Mouse (Mus musculus): Measurements from ENCODE around the gene Msx2. TPM values are rescaled to one million over a fixed set of nuclear protein-coding genes. Genes with fewer than 3 reads are reported as not detected.

Gene Msx2
- polyA plus RNA-seq, 1 experiment = 0.66 TPM

DNA sequence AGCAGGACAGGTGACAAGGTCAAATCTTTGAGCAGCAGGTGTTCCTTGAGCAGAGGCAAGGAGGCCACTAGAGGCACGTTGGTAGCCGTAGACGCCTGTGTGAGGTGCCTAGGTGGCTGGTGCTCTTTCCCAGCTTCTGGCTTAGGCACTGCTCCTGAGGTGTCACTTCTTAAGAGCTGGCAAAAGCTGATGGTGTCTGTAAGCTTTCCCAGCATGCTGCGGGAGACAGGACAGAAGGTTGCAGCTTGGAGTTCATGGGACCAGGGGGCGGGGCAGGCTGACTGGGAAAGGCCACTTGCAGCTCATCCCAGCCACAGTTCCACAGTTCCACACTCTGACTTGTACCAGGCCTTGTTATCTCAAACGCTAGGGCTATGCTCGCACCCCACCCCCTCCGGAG is 53.2 kb downstream of the Msx2 start:
- no peak for DNase-seq (ENCODE audit: extremely low spot score in 1 of 2, low spot score in 1 of 2)

DNA sequence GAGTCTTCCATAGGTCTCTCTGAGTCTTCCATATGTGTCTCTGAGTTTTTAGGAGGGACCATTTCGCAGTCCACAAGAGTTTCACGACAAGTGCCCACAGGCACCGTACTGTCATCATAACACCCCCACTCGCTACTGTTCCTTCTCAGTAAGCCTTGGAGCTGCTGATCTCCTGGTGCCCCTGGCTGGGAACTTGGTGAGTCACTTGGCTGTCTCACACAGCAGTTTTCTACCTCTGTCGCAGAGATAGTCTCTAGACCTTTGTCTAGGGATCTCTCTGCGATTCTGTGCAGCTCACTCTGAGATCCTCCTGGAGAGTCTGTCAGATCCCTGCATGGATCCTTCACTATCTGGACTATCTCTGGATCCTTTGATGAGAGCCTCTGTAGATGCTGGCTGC is 55.2 kb downstream of the Msx2 start:
- no peak for DNase-seq (ENCODE audit: extremely low spot score in 1 of 2, low spot score in 1 of 2)

Other genes starting within 250 kb of the Msx2 start
- gene Ror2, start 186.9 kb downstream of the Msx2 start, polyA plus RNA-seq (2012; rRNA removed) = 1.2 and 1.4 TPM in 2 replicates
- gene Sptlc1, start 95.7 kb downstream of the Msx2 start, polyA plus RNA-seq (2012; rRNA removed) = 24.8 and 24.9 TPM in 2 replicates